Mouse (Mus musculus) heart, postnatal 10 days (tissue): ENCODE measurements at regions not wholly inside any gene's neighbourhood (a gene's known extent, or its start where the extent isn't known, plus 50 kb on each side); places are given as distances from the start of the nearest gene placed in this dataset.
"Not testable (repeated sequence)": the region's sequence is repeated elsewhere in the genome, so short reads cannot be mapped to it uniquely, and the experiment has no call there.

Source experiments
- DNase-seq, 2 experiments: peaks; one replicate each; pipeline ENCODE4 v3.0.0; 2021
- intact Hi-C: fragments of 180-260 bp; cut with DNase I; formaldehyde crosslinking; loops from one replicate; pipeline ENCODE4 v1.15.1; 2025

GRCm38 (mm10) chrX:4899187-4899586 lies 52.7 kb upstream of the Btbd35f27 start:
- DNase-seq = peak in 1 of 2 experiments; percentile 0
- intact Hi-C loops = not testable (repeated sequence)
